Mouse (Mus musculus): ENCODE data around the gene Bmf.

The Bmf gene

DNA sequence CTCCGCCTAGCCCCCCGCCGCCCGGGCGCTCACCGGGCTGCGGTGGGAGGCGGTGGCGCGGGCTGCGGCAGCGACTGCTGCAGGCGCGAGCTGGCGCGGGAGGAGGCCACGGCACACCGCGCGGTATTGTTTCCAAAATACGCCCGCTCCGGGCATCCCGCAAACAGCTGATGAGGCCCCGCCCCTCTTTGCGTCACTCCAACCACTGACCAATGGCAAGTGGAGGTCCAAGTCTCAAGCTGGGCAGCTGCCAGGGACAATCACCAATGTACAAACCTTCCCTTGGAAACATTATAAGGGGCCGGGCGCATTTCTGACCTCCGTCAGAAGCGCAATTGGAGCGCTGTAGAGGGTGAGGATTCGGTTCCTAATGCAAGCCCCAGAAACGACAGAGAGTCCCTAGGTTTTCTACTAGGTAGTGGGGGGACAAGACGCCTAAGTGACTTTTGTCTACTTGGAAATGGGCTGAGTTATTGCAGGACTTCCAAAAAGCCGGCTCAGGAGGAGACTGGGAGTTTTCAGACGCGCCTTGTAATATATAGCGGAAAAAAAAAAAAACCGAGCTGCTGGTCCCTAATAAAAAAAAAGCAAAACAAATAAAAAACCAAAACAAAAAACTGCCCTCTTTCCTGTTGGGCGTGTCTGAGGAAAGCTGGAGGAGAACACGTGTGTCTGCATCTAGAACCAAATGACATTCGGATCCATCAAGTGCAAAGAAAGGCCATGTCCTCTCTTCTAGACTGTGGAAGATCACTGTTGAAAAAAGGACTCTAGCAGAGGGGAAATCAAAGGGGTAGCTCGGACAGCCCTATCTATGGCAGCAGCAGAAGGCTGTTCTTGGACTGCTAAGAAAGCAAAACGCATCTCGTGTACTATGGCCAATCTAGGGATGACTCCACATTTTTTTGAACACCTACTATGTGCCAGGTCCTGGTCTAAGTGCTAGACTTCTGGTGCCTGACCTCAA is at the start of gene Bmf:
Gene Bmf, minus strand, starts transcription at position 181 of the 967 bp plus-strand sequence.
- peak; percentile 100 for DNase-seq

DNA sequence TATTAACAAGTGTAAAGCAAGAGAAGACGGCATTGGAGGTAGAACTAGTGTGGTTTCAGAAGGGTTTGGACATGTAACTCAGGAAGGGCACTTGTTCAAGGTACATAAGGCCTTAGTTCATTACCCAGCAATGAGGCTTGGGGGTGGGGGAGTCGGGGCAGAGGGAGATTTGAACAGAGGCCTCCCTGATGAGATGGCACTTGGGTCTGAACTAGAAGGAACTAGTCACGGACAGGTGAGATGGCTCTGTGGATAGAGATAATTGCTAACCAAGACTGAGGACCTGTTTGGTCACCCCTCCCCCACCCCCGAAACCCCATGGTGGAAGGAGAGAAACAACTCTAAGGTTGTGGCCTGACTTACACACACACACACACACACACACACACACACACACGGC is 49.6 kb upstream of the Bmf start:
- peak in 1 of 2 experiments; percentile 9 for DNase-seq

DNA sequence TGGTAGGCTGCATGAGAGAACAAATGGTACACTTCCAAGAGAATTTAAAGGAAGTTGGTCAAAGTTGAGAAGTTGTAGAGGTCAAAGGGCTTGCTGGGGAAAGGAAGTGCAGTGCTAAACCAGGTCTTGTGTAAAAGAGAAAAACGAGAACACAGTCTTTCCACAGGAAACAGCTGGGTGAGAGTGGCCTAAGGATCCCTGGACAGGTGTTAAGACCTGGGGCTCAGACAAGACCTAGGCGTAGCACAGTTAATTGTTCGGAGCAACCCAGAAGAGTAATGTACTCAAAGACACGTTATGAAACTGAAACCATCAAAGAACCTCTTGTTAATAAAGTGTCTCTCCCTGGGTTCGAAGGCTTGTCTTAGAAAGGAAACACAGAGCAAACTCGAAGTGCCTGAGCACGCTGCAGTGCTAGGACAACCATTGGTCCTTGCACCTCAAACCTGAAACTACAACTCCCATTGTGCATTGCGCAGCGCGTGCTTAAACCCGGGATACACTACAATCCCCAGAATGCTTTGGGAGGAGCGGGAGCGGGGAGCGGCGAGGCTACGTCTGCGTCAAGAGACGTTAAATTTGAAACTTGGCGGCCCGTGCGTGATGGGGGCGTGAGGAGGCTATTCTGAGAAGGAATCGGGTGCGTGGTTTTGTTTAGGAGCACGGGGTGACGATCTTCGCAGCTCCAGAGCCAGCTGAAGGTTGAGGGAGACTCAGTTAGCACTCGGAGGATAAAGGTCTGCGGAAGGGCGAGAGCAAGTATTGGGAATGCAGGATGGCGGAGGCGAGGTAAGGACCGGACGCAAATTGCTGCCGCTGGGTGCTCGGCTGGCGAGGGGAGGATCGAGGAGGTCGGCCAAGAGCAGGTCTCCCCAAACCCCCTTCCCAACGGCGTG is 48.4 kb upstream of the Bmf start, which contains the start of gene Bub1b:
Gene Bub1b, plus strand, starts transcription at position 539 of the 896 bp plus-strand sequence.
- peak; percentile 95 to 96 for DNase-seq

DNA sequence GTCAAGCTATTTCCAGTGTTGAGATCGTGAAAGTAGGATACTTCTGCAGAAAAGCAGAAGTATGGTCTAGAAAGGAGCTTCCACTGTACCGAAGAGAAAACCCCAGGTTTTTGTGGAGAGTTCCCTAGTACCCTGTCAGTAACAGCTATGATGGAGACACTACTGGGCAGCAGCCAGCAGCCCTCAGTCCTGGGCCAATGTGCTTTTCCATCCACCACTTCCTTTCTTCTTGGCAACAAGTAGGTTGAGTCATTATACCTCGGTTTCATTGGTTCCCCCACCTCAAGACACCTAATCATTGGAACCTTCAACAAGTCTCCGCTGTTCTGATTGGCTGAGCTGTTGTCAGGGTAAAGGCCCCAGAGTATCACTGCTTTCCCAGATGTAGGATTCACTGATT is 41.6 kb upstream of the Bmf start:
- DNase-seq: no peak

DNA sequence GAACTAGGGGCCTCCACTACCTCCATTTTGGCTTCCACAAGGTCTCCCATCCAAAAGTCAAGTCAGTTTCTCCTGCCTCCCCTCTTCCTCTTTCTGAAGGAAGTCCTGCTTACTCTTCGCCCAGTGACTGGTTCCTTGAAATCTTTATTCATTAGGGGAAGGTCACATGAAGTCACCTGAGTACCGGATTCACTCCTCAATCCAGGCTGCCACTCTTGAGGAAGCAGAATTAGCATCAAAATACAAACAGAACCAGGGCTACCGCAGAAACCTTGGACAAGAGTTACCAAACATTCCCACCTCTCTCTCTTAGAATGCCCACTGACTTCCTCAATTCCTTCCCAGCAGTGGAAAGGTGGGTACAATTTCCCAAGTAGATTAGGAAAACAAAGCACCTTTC is 38.2 kb upstream of the Bmf start:
- no peak for DNase-seq

DNA sequence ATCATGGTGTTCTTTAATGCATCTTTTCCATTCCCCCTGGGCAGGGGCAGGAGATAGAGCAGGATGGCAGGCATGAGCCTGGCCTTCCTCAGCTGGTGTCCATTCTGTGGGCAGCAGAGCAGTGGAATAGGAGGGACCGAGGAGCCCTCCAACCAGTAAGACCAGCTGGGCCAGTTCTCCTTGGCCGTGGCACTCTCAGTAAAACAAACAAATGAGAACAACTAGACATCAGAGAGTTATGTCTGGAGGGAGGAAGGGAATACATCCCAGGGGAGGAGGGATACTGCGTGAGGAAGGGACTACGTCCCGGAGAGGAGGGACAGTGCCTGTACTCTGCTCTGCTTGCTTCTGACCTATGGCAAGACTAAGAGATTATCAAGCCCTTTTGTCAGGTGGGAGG is 36.5 kb upstream of the Bmf start:
- no peak for DNase-seq

DNA sequence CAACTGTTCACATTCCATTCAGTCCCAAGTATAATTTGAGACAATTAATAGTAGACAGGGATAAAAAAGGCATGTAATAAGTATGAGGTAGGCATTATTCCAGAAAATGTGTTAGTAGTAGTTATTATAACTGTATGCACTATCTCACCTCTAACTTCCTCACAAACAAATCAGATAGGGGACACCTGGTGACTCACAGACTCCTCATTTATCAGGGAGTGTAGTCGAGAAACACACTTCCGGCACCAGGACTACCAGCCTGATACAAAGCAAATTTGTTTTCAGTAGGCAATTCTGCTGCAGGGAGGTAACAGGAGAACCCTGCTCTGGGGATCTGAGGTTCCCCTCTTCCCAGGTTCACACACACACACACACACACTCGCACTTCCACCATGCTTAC is 23.6 kb upstream of the Bmf start:
- DNase-seq: no peak

DNA sequence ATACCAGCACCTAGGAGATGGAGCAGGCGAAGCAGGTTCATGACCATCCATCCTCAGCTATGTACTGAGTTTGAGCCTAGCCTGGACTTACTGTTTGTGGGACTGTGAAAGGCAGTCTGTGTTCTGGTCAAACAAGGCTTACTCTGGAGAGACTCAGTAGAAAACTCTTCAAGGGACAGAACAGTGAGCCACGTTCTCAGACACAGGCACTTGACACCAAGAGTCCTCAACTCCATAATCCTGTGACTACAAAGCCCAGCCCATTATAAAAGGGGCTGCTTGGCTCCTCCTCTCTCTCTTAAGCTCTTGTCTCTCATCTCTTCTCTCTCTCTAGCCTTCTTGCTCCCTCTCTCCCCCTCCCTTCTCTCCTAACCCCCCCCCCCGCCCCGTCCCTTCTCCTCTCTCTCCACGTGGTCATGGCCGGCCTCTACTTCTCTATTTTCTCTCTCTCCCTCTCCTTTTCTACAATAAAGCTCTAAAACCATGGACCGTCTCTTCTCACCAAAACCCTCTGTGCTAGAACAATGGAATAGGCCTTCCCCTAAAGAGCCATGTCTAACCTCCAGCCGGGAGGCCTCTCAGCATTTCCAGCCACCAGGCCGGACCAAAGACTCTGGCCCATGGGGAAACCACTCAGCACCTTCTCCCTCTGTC is 22.8 kb upstream of the Bmf start:
- DNase-seq: no peak

DNA sequence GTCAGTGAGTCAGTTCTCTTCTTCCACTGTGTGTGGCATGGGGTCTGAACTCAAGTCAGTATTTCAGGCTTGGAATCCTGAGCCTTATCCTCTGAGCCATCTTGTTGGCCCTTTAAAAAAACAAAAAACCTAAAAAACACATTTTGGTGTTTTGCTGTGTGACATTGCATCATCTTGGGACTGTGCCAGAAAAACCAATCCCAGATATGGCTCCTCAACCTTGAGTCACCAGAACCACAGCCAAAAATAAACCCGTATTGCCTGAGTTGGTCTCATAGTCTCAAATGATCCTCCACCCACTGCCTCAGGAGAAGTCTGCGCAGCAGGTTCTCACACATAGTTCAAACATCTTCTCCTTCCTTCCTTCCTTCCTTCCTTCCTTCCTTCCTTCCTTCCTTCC is 21.5 kb upstream of the Bmf start:
- no peak for DNase-seq

DNA sequence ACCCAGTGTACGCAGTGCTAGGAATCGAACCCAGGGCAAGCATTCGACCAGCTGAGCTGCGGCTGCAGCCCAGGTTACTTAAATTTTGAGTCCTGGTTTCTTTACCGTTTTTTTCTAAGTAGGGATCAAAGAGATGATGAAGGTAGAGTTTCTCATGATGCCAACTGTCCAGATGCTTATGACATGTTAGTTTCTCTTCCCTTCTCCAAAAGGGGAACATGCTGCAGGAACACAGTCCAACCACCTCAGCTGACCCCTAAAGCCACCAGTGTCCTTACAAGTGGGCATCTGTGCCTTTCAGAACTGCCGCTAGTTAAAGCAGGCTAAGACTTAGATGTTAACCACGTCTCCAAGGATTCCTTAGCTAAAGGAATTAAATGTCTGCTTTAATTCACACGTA is 17.7 kb upstream of the Bmf start:
- DNase-seq: no peak

DNA sequence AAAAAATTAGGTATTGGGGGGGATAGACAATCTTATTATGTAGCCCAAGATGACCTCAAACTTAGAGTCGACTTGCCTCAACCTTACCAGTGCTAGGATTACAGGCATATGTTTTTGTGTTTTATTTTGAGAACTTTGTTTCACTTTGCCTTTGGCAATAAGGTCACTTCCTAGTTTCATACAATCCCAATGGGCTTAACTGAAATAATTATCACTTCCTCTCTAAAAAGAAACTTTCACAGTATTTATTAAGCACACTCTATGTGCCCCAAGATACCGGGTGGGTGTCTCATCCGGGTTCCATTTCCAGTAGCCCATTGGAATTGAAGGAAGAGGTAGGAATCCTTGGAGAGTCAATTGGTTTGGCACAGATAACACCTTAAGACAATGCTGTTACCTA is 12.9 kb upstream of the Bmf start:
- no peak for DNase-seq

DNA sequence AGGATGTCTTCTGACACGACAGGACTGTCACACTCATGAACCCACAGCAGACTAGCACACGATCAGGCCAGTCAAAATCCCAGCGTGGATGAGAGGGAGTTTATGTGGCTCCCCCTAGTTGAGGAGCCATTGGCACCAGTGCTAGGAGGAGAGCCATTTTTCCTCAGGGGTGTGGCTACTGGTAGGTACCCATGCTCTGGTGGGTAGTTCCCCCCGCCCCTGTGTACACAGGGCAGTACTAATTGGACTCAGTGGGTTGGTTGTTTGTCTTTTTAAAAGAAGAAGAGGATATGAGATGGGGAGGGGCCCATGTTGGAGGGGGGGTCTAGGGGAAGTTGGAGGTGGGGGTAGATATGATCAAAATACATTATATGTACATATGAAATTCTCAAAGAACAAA is 12.5 kb upstream of the Bmf start:
- DNase-seq: no peak

DNA sequence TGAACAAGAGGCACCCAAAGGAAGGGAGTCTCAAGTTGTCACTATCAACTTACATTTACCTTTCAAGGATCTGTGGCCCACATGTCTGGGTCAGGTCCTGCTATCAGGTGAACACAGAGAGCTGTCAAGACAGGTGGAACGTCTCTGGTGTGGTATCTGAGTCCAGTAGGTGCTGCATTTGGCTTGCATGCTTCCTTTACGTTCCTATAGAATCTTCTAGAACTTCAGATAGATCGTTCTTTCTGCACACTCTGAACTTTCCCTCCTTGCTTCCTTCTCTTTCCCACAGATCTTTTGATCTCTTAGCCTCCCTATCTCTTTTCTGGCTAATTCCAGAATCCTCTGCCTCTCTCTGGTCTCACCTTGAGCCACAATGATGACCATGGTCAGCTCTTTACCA is 8.9 kb upstream of the Bmf start:
- DNase-seq: no peak

DNA sequence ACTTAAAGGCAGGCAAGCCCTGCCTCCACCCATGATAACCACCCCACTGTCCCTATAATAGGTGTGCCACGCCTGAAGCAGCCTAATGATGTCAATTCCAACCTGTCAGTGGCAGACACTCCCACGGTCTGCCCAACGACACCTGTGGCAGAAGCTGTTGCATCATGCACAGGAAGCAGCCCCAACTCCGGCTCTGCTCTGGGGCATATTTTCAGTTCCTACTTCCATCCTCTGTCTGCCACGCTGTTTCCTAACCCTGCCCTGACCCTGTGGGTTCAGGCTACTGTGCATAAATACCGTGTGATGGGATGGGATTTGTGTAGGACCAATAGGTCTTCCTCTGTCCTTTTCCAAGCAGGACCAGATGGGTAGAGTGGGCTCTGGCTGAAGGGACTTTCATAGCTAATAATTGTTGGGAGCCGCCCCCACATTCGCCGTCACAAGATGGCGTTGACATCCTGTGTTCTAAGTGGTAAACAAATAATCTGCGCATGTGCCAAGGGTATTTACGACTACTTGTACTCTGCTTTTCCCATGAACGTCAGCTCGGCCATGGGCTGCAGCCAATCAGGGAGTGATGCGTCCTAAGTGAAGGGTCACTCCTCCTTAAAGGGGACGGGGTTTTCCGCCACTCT is 5.0 kb upstream of the Bmf start:
- DNase-seq: peak in 1 of 2 experiments; percentile 54

DNA sequence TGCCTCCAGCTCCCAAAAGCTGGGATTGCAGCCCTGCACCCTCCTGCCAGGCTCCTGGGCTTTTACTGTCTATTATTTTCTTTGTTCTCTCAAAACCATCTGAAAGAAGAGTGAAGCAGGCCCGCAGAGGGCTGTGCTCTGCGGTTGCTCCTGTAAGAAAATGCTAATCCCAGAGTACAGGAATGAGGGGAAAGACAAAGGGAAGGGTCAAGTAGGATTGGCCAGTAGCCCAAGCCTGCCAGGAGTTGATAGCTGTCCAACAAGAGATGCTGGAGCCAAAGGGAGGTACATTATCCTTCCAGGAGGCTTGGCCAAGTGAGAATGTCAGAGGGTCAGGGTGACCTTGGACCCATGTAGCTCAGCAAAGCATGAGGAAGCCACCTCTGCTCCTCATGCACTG is 2.1 kb upstream of the Bmf start:
- no peak for DNase-seq

DNA sequence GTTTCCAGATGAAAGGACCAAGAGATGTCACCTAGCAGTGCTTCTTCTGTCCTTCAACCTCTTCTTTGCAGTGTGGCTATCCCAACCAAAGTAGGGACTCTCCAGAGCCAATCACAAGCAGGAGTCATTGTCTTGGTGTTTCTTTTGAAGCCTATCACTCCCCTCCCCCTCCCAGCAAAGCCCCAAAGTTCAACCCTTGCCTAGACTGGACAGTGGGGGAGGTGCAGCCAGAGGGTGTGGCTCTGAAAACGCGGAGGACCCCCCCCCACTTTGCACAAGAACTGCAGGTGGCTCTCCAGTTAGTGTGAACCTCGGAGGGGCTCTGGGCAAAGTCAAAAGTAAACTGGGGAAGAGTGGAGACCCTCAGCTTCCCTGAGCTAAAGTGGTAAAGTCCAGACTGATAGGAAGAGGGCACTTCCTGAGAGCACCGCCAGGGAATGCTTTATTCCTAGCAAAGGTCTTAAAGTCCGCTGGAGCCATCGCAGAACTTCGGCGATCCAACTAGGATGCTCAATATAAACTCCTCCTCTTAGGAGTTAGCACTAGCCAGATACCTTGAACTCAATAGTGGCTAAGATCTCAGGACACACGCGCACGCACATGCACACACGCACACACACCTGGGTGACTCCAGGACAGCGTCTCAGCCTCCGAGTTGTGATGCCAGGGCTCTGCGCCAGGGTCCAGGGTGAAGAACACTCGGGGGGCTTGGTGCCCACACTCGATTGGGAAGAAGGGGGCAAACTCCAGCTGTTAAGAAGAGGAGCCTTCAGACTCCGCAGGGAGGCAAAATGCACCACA is 866 bp downstream of the Bmf start:
- peak; percentile 61 to 65 for DNase-seq

DNA sequence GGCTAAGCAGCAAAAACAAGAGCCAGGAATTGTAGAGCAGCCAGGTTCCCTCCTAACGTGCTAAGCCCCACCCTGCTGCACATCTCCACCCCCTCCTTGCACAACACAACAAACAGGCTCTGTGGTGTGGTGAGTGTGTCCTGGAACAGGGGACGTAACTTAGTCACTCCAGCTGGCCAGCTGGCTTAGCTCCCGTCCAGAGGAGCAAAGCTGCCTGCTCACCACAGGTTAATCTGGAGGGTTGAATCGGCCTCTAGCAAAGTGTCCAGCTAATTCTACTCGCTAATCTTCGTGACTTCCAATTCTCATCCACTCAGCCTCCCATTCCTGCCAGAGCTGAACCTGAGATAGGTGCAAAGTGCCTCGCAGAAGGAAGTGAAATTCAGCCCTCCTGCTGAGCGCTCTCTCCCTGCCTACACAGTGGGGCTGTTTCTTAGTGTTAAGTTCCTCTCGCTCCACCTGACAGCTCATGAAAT is 1.9 kb downstream of the Bmf start:
- peak in 1 of 2 experiments; percentile 52 for DNase-seq

DNA sequence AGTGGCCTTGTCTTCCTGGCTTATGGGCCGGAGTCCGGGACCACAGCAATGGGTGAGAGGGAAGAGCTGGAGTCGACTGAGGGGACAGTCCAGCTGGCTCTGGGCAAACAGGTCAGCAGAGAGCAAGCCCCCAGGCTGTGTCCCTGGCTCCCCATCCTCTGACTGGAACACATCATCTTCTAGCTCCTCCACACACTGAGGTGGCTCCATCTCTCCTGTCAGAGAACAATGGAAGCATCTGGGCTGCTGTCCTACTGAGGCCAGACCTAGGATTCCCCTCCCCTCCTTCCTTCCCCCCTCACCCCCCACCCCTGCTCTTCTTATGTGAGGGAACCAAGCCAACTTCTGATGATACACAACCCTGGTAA is 2.7 kb downstream of the Bmf start:
- no peak for DNase-seq

DNA sequence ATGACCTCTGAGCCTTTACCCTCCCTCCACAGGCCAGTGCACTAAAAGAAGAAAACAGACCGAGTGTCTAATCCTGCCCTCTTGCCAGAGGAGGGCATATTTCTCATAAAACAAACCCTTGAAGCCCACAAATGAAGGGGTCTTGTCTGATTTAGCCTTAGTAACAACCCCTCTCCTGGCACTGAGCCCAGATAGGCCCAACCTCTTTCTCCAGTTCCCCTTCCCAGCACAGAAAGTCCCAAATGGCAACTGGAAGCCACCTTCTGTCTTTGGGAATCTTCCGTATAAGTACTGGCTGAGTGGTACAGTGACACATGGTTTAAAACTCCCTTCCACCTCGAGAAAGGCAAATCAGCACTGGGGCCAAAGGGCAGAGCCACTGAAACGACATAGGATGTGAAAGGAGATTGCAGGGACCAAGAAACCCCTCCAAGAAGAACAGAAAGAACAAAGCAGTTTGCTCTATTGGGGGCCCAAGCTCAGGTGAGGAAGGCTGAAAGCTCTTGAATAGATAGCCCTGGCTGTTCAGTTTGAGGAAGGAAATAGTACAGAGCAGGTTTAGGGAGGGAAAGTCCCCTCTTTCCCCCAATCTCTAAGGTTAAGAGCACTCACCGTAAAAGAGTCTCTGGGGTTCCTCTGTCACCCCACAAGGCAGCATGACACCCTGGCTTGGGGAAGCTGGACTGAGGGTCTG is 3.2 kb downstream of the Bmf start:
- DNase-seq: peak; percentile 52 to 62

DNA sequence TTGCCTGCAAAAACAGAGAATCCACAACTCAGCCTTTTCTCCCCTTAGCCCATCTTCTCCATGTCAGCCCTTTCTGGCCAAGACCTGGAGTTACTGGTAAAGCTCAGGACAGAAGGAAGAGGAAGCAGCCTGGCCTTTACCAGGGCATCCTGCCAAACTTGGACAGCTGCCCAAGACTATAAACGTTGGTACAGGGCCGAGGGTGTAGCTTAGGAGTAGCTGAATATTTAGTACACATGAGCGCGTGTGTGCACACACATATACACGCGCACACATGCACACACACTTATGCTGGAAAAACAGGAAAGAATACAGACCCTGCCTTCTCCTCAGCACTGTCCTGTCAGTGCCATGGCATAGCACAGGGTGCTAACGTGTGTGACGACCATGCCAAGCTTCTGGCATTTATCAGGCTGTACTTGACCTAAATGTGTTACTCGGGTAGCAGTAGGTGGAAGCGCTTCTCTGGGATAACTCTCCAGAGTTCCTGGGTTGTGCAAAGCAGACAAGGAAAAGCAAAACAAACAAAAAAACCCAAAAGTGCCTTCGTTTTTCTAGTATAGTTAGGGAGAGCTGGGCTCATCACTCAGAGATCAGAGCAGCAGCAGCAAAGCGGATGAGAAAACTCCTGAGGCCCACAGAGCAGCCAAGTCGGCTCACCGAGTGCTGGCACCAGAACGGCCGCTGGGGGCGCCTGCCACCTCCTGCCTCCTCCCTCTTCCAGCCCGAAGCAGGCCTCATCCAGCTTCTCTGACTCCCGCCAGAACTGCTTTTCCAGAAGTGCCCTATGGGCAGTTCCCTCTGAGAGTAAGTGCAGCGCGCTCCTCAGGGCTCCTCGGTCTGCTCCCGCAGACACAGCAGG is 4.0 kb downstream of the Bmf start:
- peak; percentile 96 to 97 for DNase-seq

Measured in cerebellum, postnatal 10 days (tissue).